9 mouse cellular contexts compared by ENCODE assay signal in genomic region chr2:167828258-167828657, GRCm38 (mm10).
DNase-seq lines count a peak whose midpoint lies in the region.
"Had no signal": no experiment of that assay in that cellular context is flagged by ENCODE, and none has a peak within 500 bp of the region (broad histone marks: within the 10 kb centered on the region; RNA-seq: fewer than 3 reads in every experiment).

No protein-coding gene starts in this region.

- intact Hi-C loops in heart, postnatal 14 days (cut with DNase I), result loop anchor here (5.0 kb wide), 1 partner anchor 46 kb away; no protein-coding TSS in a partner anchor

- DNase-seq in cerebellum, postnatal 10 days, result peak; percentile 36 to 51
- no peak for DNase-seq in cerebellum, adult 11 months
- peak; percentile 44 for DNase-seq in urinary bladder, postnatal 14 days (ENCODE audit: low spot score)
- DNase-seq in urinary bladder, postnatal 36 days (ENCODE audit: low spot score in 2 of 2), result no peak
- peak; percentile 69 to 78 for DNase-seq in heart, postnatal 14 days
- no peak for DNase-seq in frontal cortex, adult 2 months (ENCODE audit: extremely low spot score in 1 of 2, low spot score in 1 of 2)
- DNase-seq in layer of hippocampus, postnatal 36 days, result no peak
- no peak for DNase-seq in right cerebral cortex, postnatal 4 days
- DNase-seq: thymus, postnatal 14 days had no signal

Comparison
In these comparisons a context has a peak if more than half of its experiments do, and no peak if none do; other contexts are left out.
1. DNase-seq: peak in cerebellum, postnatal 10 days (2 of 2), urinary bladder, postnatal 14 days (single experiment) and heart, postnatal 14 days (2 of 2); none in cerebellum, adult 11 months (single experiment), urinary bladder, postnatal 36 days (0 of 2), frontal cortex, adult 2 months (0 of 2), layer of hippocampus, postnatal 36 days (0 of 2) and right cerebral cortex, postnatal 4 days (single experiment).